In the genomic region with DNA sequence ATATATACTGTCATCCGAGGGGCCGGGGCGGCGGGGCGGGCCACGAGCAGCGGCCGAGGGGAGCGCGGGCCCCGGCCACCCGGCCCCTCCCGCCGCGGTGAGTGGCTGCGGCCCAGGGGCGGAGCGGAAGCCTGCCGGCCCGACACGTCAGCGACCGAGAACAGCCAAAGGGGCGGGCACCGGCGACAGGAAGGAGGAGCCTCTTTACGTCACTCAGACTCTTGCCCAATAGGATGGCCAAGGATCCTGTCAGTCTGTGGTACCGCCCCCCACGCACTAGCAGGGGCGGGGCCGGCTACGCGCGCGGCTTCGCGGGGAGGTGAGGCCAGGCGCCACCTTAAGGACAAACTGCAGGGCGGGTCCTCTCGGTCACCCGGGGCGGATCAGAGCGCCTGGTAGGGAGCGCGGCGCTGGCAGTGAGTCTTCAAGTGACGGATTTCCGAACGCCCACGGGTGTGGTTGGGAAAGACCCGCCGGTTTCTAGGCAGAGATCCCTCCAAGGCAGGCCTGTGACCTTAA, we compare ENCODE assay signal across 8 mouse cellular contexts. TPM values are rescaled to one million over a fixed set of nuclear protein-coding genes. Genes with fewer than 3 reads are reported as not detected.
A peak's percentile ranks its signal among the peaks of the same experiment; 100 is the strongest.
DNase-seq lines count a peak whose midpoint lies in the region; ATAC-seq and TF ChIP-seq lines count a peak whose summit lies in the region.

A gene (minus strand): TSS at position 144 of the 519 bp plus-strand sequence.

- peak; percentile 47 for TF ChIP-seq POLR2A in kidney, adult 2 months (IDR thresholded peaks at IDR 0.05; ENCODE audit: low read depth, low read length)
- TF ChIP-seq POLR2A in spleen, adult 2 months (IDR thresholded peaks at IDR 0.05; ENCODE audit: low read depth, low read length) = peak; percentile 10; the same call in 1 of the 2 replicates

- TF ChIP-seq CTCF in kidney, adult 2 months (conservative IDR thresholded peaks at IDR 0.05; ENCODE audit: insufficient read depth, insufficient read length, low read depth, low read length) = peak; percentile 37; the same call in 1 of the 2 replicates
- peak; percentile 35; the same call in 1 of the 2 replicates for TF ChIP-seq CTCF in spleen, adult 2 months (IDR thresholded peaks at IDR 0.05; ENCODE audit: extremely low read depth, insufficient read depth, insufficient read length, insufficient replicate concordance)

- under 1% methylated on average over 52 of the region's 52 CpGs for WGBS in embryonic facial prominence, embryonic 13.5 days
- 1% methylated on average over 52 of the region's 52 CpGs for WGBS in kidney, adult 2 months
- under 1% methylated on average over 51 of the region's 52 CpGs for WGBS in limb, embryonic 12.5 days
- under 1% methylated on average over 50 of the region's 52 CpGs for WGBS in midbrain, embryonic 15.5 days
- 1% methylated on average over 52 of the region's 52 CpGs for WGBS in spleen, adult 2 months

- H3K9me3 ChIP-seq in embryonic facial prominence, embryonic 13.5 days = no peaks in the 10 kb centered on the region
- H3K9me3 ChIP-seq in limb, embryonic 12.5 days = no peaks in the 10 kb centered on the region
- no peaks in the 10 kb centered on the region for H3K9me3 ChIP-seq in midbrain, embryonic 15.5 days

- peak within 1 kb of the TSS; percentile 85 for H3K9ac ChIP-seq in embryonic facial prominence, embryonic 13.5 days
- H3K9ac ChIP-seq in limb, embryonic 12.5 days (replicated peaks) = peak within 1 kb of the TSS; percentile 86
- H3K9ac ChIP-seq in midbrain, embryonic 15.5 days = peak within 1 kb of the TSS; percentile 84

- DNase-seq in 3134 (ENCODE audit: extremely low read depth, insufficient read length, low spot score) = peak; percentile 99
- DNase-seq in adrenal gland, postnatal 36 days = peak; percentile 99
- peak; percentile 99 for DNase-seq in heart, adult 18-20 months
- DNase-seq in kidney, adult 2 months = peak; percentile 99
- peak; percentile 97 to 98 for DNase-seq in spleen, adult 2 months (ENCODE audit: low read depth in 1 of 2, low spot score in 2 of 2)

- H3K36me3 ChIP-seq in embryonic facial prominence, embryonic 13.5 days = no peaks in the 10 kb centered on the region
- no peaks in the 10 kb centered on the region for H3K36me3 ChIP-seq in kidney, adult 2 months (ENCODE audit: control insufficient read depth, insufficient read depth, low read length)
- H3K36me3 ChIP-seq in limb, embryonic 12.5 days = no peaks in the 10 kb centered on the region
- no peaks in the 10 kb centered on the region for H3K36me3 ChIP-seq in midbrain, embryonic 15.5 days (replicated peaks)
- H3K36me3 ChIP-seq in spleen, adult 2 months (ENCODE audit: control insufficient read depth, insufficient read depth, low read length) = no peaks in the 10 kb centered on the region

- H3K27me3 ChIP-seq in embryonic facial prominence, embryonic 13.5 days = no peaks in the 10 kb centered on the region
- no peaks in the 10 kb centered on the region for H3K27me3 ChIP-seq in kidney, adult 2 months (replicated peaks; ENCODE audit: control insufficient read depth, insufficient read depth, low read length)
- H3K27me3 ChIP-seq in limb, embryonic 12.5 days = no peaks in the 10 kb centered on the region
- no peaks in the 10 kb centered on the region for H3K27me3 ChIP-seq in midbrain, embryonic 15.5 days (replicated peaks)
- H3K27me3 ChIP-seq in spleen, adult 2 months (ENCODE audit: control insufficient read depth, insufficient read depth, low read length) = no peaks in the 10 kb centered on the region

- H3K4me2 ChIP-seq in embryonic facial prominence, embryonic 13.5 days = peak within 1 kb of the TSS; percentile 66
- peak within 1 kb of the TSS; percentile 73 for H3K4me2 ChIP-seq in limb, embryonic 12.5 days
- peak within 1 kb of the TSS; percentile 81 for H3K4me2 ChIP-seq in midbrain, embryonic 15.5 days

- peak within 1 kb of the TSS; percentile 87 for H3K27ac ChIP-seq in embryonic facial prominence, embryonic 13.5 days
- peak within 1 kb of the TSS; percentile 88 for H3K27ac ChIP-seq in kidney, adult 2 months (ENCODE audit: insufficient read depth, low read depth, low read length)
- peak within 1 kb of the TSS; percentile 86 for H3K27ac ChIP-seq in limb, embryonic 12.5 days
- peak within 1 kb of the TSS; percentile 94 for H3K27ac ChIP-seq in midbrain, embryonic 15.5 days
- H3K27ac ChIP-seq in spleen, adult 2 months (ENCODE audit: insufficient read depth, low read length) = peak within 1 kb of the TSS; percentile 85

- ATAC-seq in embryonic facial prominence, embryonic 13.5 days (ENCODE audit: insufficient number of reproducible peaks, insufficient read depth, low FRiP score, low TSS enrichment, low read depth) = peak; percentile 96
- peak; percentile 98 for ATAC-seq in limb, embryonic 12.5 days (ENCODE audit: insufficient number of reproducible peaks, insufficient read depth, low FRiP score, low TSS enrichment, low read depth)
- ATAC-seq in midbrain, embryonic 15.5 days (replicated peaks) = peak; percentile 99

- peaks cover 8% of the 10 kb centered on the region; the same call in 1 of the 2 replicates for H3K4me1 ChIP-seq in embryonic facial prominence, embryonic 13.5 days
- H3K4me1 ChIP-seq in kidney, adult 2 months (ENCODE audit: control insufficient read depth, insufficient read depth, low read length) = no peaks in the 10 kb centered on the region; the same call in 1 of the 2 replicates
- H3K4me1 ChIP-seq in limb, embryonic 12.5 days (replicated peaks) = peaks cover 12% of the 10 kb centered on the region
- H3K4me1 ChIP-seq in midbrain, embryonic 15.5 days = peaks cover 19% of the 10 kb centered on the region
- H3K4me1 ChIP-seq in spleen, adult 2 months (ENCODE audit: control insufficient read depth, insufficient read depth, insufficient read length) = peaks cover 6% of the 10 kb centered on the region

- peak within 1 kb of the TSS; percentile 80 for H3K4me3 ChIP-seq in embryonic facial prominence, embryonic 13.5 days
- peak within 1 kb of the TSS; percentile 77 for H3K4me3 ChIP-seq in kidney, adult 2 months (ENCODE audit: insufficient read depth, low read depth, low read length)
- peak within 1 kb of the TSS; percentile 74 for H3K4me3 ChIP-seq in limb, embryonic 12.5 days (replicated peaks)
- peak within 1 kb of the TSS; percentile 92 for H3K4me3 ChIP-seq in midbrain, embryonic 15.5 days
- H3K4me3 ChIP-seq in spleen, adult 2 months (ENCODE audit: extremely low read depth, insufficient read depth, insufficient read length) = peak within 1 kb of the TSS; percentile 74

RNA-seq across cellular contexts. Expression of the gene that starts here (rescaled TPM):
- 10 to 100 TPM; 57.5 to 65.4 TPM for total RNA-seq in adrenal gland, postnatal 36 days (2021)
- 69.3 and 69.8 TPM in 2 replicates for polyA plus RNA-seq in embryonic facial prominence, embryonic 13.5 days (2015; fragmentation: Nextera tagmentation; extraction: Ambion mirVana)
- 10 to 100 TPM; 45.5 to 50.7 TPM for total RNA-seq in heart, adult 18-20 months (2021)
- polyA plus RNA-seq in kidney, adult 2 months (2012; rRNA removed) = 31.6 and 34.3 TPM in 2 replicates
- 67.8 and 69.0 TPM in 2 replicates for polyA plus RNA-seq in limb, embryonic 12.5 days (2016; fragmentation: Nextera tagmentation; extraction: Ambion mirVana)
- polyA plus RNA-seq in midbrain, embryonic 15.5 days (2015; fragmentation: Nextera tagmentation; extraction: Ambion mirVana) = 58.2 and 63.2 TPM in 2 replicates
- polyA plus RNA-seq in spleen, adult 2 months (2012; rRNA removed) = 6.8 TPM in 2 replicates

Comparison
In these comparisons a context has a peak if more than half of its experiments do, and no peak if none do; other contexts are left out.
1. Peak in every context shown above with its lines: DNase-seq, ATAC-seq, H3K4me3 ChIP-seq and H3K27ac ChIP-seq.